Mouse (Mus musculus) hindlimb bud, embryonic 11.5 days (tissue): ENCODE results near the gene Mrpl32.
A peak's percentile ranks its signal among the peaks of the same experiment; 100 is the strongest.

Experiments used
- DNase-seq: peaks from one replicate; pipeline ENCODE4 v3.0.0-alpha.2; 2012; ENCODE audit warnings: low read depth, low spot score; ENCODE audit errors: extremely low spot score

Gene Mrpl32

DNA sequence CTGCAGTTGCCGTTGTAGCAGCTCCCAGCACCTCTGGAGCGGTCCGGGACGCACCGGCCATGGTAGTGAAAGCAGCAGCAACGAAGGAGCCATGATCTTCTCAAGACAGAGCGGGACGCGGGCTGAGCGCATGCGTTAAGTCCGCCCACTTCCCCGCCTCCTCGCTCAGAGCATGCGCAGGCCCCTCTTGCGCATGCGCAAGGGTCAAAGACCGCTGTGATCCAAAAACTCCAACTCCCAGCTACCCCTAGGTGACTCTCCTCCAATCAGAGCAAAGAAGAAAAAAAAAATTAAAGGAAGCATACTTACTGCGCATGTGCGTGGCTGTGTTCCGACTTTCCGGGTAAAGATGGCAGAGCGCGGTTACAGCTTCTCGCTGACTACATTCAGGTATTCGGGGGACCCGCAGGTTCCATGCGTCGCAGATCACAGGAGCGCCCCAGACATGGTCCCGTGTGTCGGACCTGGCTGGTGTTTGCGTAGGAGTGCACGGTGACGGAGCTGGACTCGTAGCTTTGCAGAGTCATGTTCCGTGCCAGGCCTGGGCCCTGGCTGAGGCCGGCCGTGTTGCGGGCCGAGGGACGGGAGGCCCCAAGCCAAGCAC is at the start of gene Mrpl32, which contains the start of gene Psma2:
Gene Mrpl32, minus strand, starts transcription at position 240 of the 604 bp plus-strand sequence.
Gene Psma2, plus strand, starts transcription at position 315 of the 604 bp plus-strand sequence.
- DNase-seq: peak; percentile 99

DNA sequence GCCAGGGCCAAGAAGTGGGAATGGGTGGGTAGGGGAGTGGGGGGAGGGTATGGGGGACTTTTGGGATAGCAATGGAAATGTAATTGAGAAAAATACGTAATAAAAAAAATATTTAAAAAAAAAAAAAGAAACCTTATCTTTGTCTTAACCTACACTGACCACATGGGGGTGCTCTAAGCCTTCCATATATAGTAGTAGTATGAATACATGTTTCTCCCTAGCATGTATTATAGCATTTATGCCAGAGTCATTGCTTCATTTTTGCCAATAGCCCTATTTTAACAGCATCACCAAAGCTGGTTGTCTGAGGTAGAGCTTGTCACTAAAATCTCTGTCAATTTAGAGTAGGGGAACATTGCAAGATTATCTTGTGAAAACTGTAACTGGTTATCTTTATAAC is 36.3 kb upstream of the Mrpl32 start:
- no peak for DNase-seq

GRCm38 (mm10) chr13:14639998-14640397 is 27.0 kb upstream of the Mrpl32 start:
- DNase-seq: no peak

- peak; percentile 84 for DNase-seq
Measured at GRCm38 (mm10) chr13:14629726-14630641, 17.0 kb upstream of the Mrpl32 start, which contains the start of gene AW209491. AW209491 (plus strand) TSS chr13:14630154.

- no peak for DNase-seq
Measured at GRCm38 (mm10) chr13:14618724-14619123, 5.8 kb upstream of the Mrpl32 start.

GRCm38 (mm10) chr13:14613553-14613952 is 588 bp upstream of the Mrpl32 start:
- DNase-seq: no peak

- no peak for DNase-seq
Measured at GRCm38 (mm10) chr13:14612463-14612862, 502 bp downstream of the Mrpl32 start.

DNA sequence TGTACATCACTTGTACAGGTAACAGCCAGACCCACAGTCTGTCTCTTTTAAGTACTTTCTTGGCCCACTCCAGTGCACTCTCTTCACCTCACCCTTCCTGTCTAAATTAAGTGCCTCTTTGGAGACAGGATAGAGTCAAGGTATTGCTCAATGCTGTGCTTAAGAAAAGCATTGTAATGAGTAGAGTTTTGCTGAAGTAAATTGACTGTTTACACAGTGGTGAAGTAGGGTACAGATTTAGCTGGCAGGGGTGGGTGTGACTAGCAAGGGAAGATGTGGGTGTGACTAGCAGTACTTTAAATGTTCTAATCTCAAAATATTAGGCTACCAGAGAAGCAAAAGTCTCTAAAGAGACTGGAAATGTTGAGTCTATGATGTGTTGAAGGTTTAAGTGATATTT is 5.3 kb downstream of the Mrpl32 start:
- DNase-seq: no peak

DNA sequence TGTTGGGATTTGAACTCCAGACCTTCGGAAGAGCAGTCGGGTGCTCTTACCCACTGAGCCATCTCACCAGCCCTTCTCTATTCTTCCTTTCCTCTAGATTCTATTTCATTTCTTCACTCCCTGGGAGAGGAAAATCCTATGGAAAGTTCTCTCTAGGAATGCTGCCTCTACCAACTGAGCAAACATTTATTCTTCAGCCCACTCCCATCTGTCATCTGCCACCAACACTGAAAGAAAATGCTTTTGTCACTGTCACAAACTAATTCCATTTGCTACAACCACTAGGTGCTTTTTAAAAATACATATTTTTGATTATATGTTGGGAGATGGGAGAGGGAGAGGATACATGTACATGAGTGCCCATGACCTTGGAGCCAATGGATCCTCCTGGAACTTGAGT is 10.2 kb downstream of the Mrpl32 start:
- DNase-seq: no peak

DNA sequence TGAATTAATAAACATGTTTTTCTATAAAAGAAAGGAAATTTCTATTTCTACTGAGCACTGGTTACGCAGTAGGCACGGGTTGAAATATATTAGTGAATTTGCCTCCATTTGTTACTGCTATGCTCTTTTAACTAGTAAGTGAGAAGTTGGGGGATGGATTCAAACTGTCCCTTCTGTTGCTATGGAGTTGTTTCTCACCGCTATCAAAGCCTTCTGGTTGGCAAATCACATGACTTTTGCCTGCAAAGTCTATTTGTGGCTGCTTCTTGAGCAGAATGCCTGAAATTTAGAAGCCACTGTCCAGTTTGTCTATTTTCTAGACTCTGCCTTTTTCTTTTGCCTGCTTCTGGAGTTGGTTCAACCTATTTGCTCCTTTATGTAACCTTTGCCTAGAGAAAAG is 32.6 kb downstream of the Mrpl32 start:
- DNase-seq: no peak

GRCm38 (mm10) chr13:14574128-14574527 is 38.8 kb downstream of the Mrpl32 start:
- DNase-seq: no peak

DNA sequence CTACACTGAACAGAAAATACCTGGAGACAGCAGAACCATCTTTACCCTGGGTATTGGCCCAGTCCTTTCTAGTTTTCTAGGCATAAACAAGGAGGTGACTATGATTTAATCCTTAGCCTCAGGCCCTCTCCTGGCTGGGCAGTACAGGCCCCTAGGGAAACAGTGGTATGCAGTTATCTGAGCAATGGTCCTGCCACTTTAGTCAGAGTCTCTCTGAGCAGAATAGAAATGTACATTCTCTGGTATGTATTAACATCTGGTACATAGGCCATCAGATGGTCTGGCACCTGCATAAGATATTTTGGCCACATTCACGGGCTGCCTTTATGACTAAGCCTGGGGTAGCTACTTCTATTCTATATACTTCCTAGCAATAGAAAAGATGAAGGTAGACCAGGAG is 51.6 kb downstream of the Mrpl32 start:
- no peak for DNase-seq
